Mouse (Mus musculus) bone marrow macrophage, adult 2 months (primary cell): ENCODE data around the gene Shc1. TPM values are rescaled to one million over a fixed set of nuclear protein-coding genes. Genes with fewer than 3 reads are reported as not detected.

Experiments used
- H3K27ac ChIP-seq: 2 replicates; pipeline ENCODE4 v1.5.1; 2012; ENCODE audit warnings: low read depth, low read length; ENCODE audit not compliant: insufficient read depth
- H3K4me1 ChIP-seq: 2 replicates; pipeline ENCODE4 v1.6.1; 2012; ENCODE audit warnings: low read length; ENCODE audit not compliant: control insufficient read depth, insufficient read depth
- H3K4me3 ChIP-seq: 2 replicates; pipeline ENCODE4 v1.5.1; 2012; ENCODE audit warnings: mild to moderate bottlenecking, low read length, moderate library complexity; ENCODE audit not compliant: insufficient read depth
- CTCF ChIP-seq: IDR thresholded peaks from 2 replicates; pipeline ENCODE4 v1.5.1; 2012; ENCODE audit warnings: low read depth, mild to moderate bottlenecking, low read length, moderate library complexity
- POLR2A ChIP-seq: IDR thresholded peaks from 2 replicates; pipeline ENCODE4 v1.6.1; 2012; ENCODE audit warnings: mild to moderate bottlenecking, low read depth, low read length, borderline replicate concordance
- polyA plus RNA-seq: library from polyadenylated mRNA; stranded (reverse); fragments of >200 nt; gene quantifications from 2 replicates; pipeline ENCODE4 v1.2.4, GENCODE M21; 2012; ENCODE audit not compliant: missing spikeins, insufficient read depth, insufficient read length

The Shc1 gene
- polyA plus RNA-seq, 1 experiment: 56.0 TPM

DNA sequence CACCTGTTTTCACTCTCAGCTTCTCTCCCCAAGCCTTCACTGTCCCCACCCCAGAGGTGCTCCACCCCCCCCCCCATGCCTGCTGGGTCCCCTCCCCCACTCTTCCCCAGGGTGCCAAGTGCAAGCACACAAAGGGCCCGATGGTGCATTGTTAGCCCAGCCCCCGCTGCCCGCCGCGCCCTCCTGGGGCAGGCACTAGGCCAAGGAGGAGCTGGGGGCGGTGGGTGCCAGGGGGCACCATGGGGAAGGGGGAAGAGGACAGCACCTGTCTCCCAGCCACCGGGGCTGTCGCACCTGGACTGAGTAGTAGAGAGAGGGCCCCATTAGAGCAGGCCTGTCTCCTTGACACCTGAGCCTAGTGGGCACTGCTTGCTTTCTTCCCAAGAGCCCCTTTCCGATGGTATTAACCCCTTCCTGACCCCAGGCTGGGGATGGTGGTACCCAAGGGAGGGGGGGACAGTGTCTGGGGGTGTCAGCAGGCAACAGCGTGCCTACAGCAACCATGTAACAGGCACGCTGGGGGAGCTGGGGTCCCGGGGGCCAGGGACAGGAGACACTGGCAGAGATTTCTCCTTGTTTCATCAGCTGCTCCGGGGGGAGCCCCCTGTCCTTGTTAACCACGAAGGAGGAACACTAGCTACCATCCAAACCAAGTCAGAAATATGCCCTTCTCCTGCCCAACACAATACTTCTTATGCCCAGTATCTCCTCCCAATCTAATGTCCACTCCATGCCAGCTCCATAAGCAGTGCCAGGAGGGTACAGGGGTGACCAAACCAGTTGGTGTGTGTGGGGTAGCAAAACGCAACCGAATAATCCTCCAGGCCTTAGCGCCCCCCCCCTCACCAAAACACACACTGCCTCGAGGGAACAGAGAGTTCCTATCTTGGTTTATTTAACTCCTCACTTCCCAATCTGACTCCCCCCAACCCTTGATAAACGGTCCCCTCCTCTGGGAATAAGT is 27.3 kb upstream of the Shc1 start:
- no peak for TF ChIP-seq CTCF
- TF ChIP-seq POLR2A: no peak
- peaks cover 40% of the 10 kb centered on the region for H3K4me1 ChIP-seq

DNA sequence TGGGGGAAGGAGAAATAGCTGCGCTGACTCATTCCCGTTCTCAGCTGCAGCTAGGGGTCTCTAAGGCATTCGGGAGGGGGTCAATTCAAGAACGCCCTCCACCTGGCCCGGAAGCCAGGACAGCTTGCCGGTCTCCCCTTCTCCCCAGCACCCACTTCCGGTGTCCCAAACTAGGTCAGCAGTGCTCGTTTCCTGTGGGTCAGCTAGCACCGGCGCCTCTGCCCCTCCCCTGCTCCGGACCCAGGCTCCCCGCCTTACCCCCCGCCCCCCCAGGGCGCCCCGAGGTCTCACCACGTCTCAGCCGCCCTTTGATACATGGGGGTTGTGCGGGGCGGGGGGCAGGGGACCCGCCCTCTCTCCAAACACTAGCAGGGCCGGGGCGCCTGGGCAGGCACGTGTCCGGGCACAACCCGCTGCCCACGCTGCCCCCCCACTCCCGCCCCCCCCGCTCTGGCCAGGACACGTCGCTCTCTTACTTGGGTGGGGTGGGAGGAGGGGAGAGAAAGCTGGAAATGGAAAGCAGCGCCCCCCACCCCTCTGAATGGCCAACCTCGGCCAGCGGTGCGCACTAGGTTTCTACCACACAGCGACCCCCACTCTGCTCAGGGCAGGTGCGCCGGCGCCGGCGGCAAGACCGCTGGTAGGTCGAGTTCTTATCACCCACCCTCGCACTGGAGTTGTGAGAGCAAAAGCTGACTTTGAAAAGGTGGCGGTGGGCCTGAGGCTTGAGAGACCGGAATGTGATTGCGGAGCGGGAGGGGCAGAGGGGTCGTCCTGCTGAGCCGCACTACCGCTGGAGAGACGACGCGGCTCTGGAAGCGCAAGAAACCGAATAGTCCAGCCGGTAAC is 26.4 kb upstream of the Shc1 start:
- H3K27ac ChIP-seq: peak overlapping the region; percentile 82
- no peak for TF ChIP-seq POLR2A
- no peak for TF ChIP-seq CTCF
- H3K4me3 ChIP-seq: peak overlapping the region; percentile 98
- peaks cover 35% of the 10 kb centered on the region for H3K4me1 ChIP-seq

More for the DNA sequence above, 27.3 kb upstream of the Shc1 start:
- peak overlapping the region; percentile 98 for H3K4me3 ChIP-seq
- peak overlapping the region; percentile 81 for H3K27ac ChIP-seq

DNA sequence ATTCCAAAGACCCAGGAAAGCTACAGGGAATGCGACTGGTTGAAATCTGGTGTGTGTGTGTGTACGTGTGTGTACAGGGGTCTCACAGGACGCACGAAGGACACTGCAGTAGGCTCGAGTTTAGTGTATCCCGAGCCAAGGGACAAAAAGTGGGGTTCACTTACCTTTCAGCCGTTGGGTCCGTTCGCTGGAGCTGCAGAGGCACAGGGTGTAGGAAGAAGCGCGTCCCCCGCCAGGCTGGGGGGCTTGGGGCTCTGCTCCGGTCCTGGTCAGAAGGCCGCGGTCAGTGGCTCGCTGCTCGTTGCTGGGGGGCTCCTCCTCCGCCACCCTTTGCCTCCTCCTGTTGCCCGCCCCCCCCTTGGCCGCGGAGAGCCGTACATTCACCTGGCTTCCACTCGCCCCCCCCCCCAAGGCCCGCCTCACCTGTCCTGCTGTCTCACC is 25.4 kb upstream of the Shc1 start:
- TF ChIP-seq POLR2A (no peak), CTCF (no peak)
- H3K4me3 ChIP-seq: peak overlapping the region; percentile 98
- peak overlapping the region; percentile 72 for H3K27ac ChIP-seq
- peaks cover 27% of the 10 kb centered on the region for H3K4me1 ChIP-seq

DNA sequence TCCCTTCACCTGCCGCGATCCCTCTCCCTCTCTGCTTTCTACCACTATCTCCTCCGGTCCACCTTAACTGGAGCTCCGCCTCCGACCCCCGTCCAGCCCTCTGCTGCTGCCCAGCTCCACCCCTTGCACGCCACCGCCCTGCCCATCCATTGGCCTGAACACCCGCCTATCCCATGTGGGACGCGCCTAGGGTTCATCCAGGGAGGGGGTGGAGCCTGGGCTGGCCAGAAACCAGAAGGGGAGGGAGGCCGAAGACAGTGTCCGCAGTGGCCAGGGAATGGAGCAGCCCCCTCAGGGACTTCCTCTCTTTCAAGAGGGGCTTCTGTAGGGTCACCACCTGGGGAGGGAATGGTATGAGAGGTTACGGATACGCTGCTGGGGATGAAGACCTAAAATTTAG is 24.6 kb upstream of the Shc1 start:
- H3K4me3 ChIP-seq: peak overlapping the region; percentile 68

GRCm38 (mm10) chr3:89394006-89394893 is 24.0 kb upstream of the Shc1 start, which contains the start of gene Zbtb7b:
Zbtb7b (minus strand) TSS chr3:89394776.
- TF ChIP-seq CTCF: peak; percentile 12; the same call in 1 of the 2 replicates
- no peak for TF ChIP-seq POLR2A
- Histone ChIP-seq H3K4me1 (peaks cover 18% of the 10 kb centered on the region), H3K27ac (peak within 1 kb of the TSS; percentile 91), H3K4me3 (peak within 1 kb of the TSS; percentile 68)

More for the DNA sequence above, 24.6 kb upstream of the Shc1 start:
- TF ChIP-seq CTCF (no peak), POLR2A (no peak; the same call in 1 of the 2 replicates)
- Histone ChIP-seq H3K4me1 (peaks cover 20% of the 10 kb centered on the region), H3K27ac (peak overlapping the region; percentile 91)

DNA sequence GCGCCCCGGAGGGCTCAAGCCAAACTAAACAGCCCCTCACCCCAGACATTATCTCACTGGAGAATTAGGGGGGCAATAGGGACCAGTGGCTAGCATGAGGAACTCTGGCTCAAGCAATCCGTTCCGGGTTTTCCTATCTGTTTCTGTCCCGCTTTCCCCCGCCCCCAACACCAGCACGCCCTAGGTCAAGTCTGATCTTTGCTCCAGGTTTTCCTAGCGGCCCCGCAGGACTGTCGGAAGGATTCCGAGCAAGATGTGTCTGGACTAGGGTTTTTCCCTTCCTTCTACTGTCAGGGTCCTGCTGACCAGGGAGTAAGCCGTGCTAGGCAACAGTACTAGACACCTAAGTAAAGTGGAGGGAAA is 23.4 kb upstream of the Shc1 start:
- no peak for TF ChIP-seq POLR2A
- no peak for TF ChIP-seq CTCF
- Histone ChIP-seq H3K4me3 (peak overlapping the region; percentile 68), H3K4me1 (peaks cover 11% of the 10 kb centered on the region), H3K27ac (peak overlapping the region; percentile 91)

DNA sequence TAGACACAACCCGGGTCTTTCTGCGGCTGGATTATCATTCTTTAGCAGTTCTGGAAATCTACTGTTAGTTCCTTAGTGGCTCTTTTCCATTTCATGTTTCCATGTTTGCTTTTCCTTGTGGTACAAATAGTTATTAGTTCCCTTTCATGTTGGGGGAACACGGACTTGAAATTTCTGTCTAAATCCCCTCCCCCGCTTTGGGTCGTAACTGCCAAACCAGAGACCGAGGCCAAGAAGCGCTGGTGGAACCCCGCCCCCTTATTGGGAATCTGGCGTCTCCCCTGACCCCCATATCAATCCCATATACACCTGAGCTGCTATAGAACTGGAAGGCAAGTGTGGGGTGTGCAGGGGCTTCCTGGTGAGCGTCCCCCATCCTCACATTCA is 22.8 kb upstream of the Shc1 start:
- Histone ChIP-seq H3K4me1 (peaks cover 6% of the 10 kb centered on the region), H3K27ac (peak overlapping the region; percentile 91), H3K4me3 (peak overlapping the region; percentile 68)
- TF ChIP-seq POLR2A: no peak
- TF ChIP-seq CTCF: no peak

GRCm38 (mm10) chr3:89395806-89396653 is 22.2 kb upstream of the Shc1 start:
- peaks cover 4% of the 10 kb centered on the region for H3K4me1 ChIP-seq
- H3K4me3 ChIP-seq: peak overlapping the region; percentile 68
- no peak overlapping the region for H3K27ac ChIP-seq
- no peak for TF ChIP-seq POLR2A
- TF ChIP-seq CTCF: peak; percentile 78
